Mouse (Mus musculus) midbrain, postnatal 0 days (tissue): ENCODE measurements around the gene Rbpjl. TPM values are rescaled to one million over a fixed set of nuclear protein-coding genes. Genes with fewer than 3 reads are reported as not detected.

Source experiments
- ATAC-seq: fragments of 200-750 bp; cut with Nextera tagmentation; 2 replicates; pipeline ENCODE4 v1.8.0; 2017; ENCODE audit warnings: moderate number of reproducible peaks, mild to moderate bottlenecking, moderate TSS enrichment, moderate library complexity; ENCODE audit not compliant: low FRiP score
- DNase-seq: peaks from one replicate; pipeline ENCODE4 v3.0.0-alpha.2; 2015; ENCODE audit warnings: low spot score
- H3K27ac ChIP-seq: fragments of 300-500 bp; sonication (generic); 2 replicates; pipeline ENCODE4 v1.5.1; 2014; ENCODE audit warnings: low read depth, mild to moderate bottlenecking, low read length, mixed read lengths
- H3K27me3 ChIP-seq: fragments of 300-500 bp; sonication (generic); 2 replicates; pipeline ENCODE4 v1.6.1; 2014; ENCODE audit warnings: low read length, control low read depth, mixed read lengths; ENCODE audit not compliant: insufficient read depth
- H3K36me3 ChIP-seq: fragments of 300-500 bp; sonication (generic); 2 replicates; pipeline ENCODE4 v1.6.1; 2014; ENCODE audit warnings: low read length, control low read depth, mixed read lengths; ENCODE audit not compliant: insufficient read depth
- H3K4me1 ChIP-seq: fragments of 300-500 bp; sonication (generic); 2 replicates; pipeline ENCODE4 v1.6.1; 2014; ENCODE audit warnings: mild to moderate bottlenecking, control low read depth, antibody characterized with exemption, low read length, mixed read lengths; ENCODE audit not compliant: insufficient read depth
- H3K4me2 ChIP-seq: fragments of 300-500 bp; sonication (generic); 2 replicates; pipeline ENCODE4 v1.6.1; 2014; ENCODE audit warnings: low read depth, mild to moderate bottlenecking, low read length, mixed read lengths; ENCODE audit not compliant: poor library complexity, severe bottlenecking
- H3K4me3 ChIP-seq: fragments of 300-500 bp; sonication (generic); 2 replicates; pipeline ENCODE4 v1.5.1; 2014; ENCODE audit warnings: low read depth, mild to moderate bottlenecking, low read length, moderate library complexity
- H3K9ac ChIP-seq: fragments of 300-500 bp; sonication (generic); replicated peaks from 2 replicates; pipeline ENCODE4 v1.6.1; 2014; ENCODE audit warnings: mild to moderate bottlenecking, low read length, moderate library complexity, mixed read lengths; ENCODE audit not compliant: poor library complexity, severe bottlenecking
- H3K9me3 ChIP-seq: fragments of 300-500 bp; sonication (generic); 2 replicates; pipeline ENCODE4 v1.6.1; 2016; ENCODE audit warnings: low read length, control low read depth
- CTCF ChIP-seq: IDR thresholded peaks from 2 replicates; pipeline ENCODE4 v1.5.1; 2016; ENCODE audit warnings: antibody characterized with exemption, mild to moderate bottlenecking
- WGBS: fragments of 180-500 bp; shearing (Covaris S2); extraction: QIAGEN DNeasy Blood & Tissue Kit; methylation state at CpG from one replicate; pipeline ENCODE4 v1.1.7; 2014; 5-methylcytosine and 5-hydroxymethylcytosine counted together
- polyA plus RNA-seq: library from polyadenylated mRNA; unstranded; fragments of >200 nt; fragmentation: Nextera tagmentation; extraction: Ambion mirVana; gene quantifications from 2 replicates; pipeline ENCODE4 v1.2.1, GENCODE M21; 2015
- total RNA-seq: library from RNA; depleted of rRNA; stranded (reverse); fragments of >200 nt; gene quantifications from 2 replicates; pipeline ENCODE4 v1.2.3, GENCODE M21; 2014

Rbpjl gene
- total and polyA plus RNA-seq, 2 experiments from 2014 or later = 0.04 to 0.77 TPM

DNA sequence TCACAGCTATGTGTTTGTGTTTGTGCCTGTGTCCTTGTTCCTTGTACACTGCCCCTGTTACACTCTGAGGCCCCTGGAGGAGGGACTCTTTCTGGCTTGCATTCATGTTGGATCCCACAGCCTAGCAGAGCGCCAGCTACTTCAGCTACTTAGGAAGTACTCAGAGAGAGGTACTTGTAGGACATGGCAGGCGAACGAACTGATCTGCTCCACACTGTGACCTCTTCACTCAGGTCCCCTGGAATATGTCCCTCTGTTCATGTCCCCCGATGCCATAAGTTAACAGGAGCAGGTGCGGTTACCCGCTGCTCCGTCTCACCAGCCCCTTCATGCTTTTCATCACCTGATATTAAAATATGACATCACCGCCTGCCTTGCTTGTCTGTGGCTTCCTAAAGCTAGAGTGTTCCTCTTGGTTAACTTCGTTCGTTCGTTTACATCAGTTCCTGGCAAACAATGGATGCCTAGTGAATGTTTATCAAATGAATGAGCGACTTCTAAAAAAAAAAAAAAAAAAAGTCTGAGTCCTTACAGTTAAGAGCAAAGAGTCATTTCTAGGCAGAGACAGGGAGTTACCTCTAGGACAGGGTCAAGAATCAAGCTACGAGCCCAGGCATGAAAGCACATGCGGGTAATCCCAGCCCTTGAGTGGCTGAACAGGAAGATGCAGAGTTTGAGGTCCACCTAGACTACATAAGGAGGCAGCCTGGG, 50.3 kb downstream of the Rbpjl start:
- no peak overlapping the region for H3K4me3 ChIP-seq
- no peaks in the 10 kb centered on the region for H3K27me3 ChIP-seq
- DNase-seq (no peak), ATAC-seq (no peak)
- no peaks in the 10 kb centered on the region for H3K36me3 ChIP-seq
- no peaks in the 10 kb centered on the region for H3K4me1 ChIP-seq
- no peak for TF ChIP-seq CTCF
- no peak overlapping the region for H3K9ac ChIP-seq
- H3K9me3 ChIP-seq = 0 out of 2 replicates have a peak, but pooled peaks cover 4% of the 10 kb centered on the region
- WGBS = 87% methylated on average over 14 of the region's 14 CpGs
- H3K4me2 ChIP-seq = no peak overlapping the region
- H3K27ac ChIP-seq = no peak overlapping the region

DNA sequence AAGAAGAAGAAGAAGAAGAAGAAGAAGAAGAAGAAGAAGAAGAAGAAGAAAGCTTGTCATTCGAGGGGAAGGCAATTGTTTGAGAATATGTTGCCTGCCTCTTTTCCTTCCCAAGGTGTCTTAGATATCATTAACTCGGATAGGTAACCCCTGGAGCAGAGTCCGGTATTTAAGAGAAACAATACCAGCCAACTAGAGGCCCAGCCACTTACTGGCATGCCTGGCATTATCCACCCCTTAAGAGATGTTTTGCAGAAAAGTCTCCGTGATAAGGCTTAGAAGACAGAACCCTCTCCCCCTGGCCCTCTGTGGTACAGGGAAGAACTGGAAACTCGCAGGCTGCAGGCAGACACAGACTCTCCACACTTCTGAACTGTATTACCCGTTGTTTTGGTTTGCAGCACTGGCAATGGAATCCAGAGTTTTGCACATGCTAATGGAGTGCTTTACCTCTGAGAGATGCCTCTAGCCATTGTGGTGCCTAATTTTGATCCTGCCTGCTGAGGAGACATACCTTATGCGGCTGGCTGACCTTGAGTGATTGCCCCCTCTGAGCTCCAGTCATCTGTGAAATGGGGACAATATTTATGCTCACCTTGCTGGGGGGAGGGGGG, 51.1 kb downstream of the Rbpjl start:
- Histone ChIP-seq H3K36me3 (no peaks in the 10 kb centered on the region), H3K4me1 (no peaks in the 10 kb centered on the region), H3K9ac (no peak overlapping the region), H3K4me3 (no peak overlapping the region), H3K27ac (no peak overlapping the region), H3K27me3 (no peaks in the 10 kb centered on the region), H3K9me3 (0 out of 2 replicates have a peak, but pooled peaks cover 4% of the 10 kb centered on the region), H3K4me2 (no peak overlapping the region)
- DNase-seq = no peak
- 76% methylated on average over 7 of the region's 7 CpGs for WGBS
- no peak for ATAC-seq
- TF ChIP-seq CTCF = no peak

DNA sequence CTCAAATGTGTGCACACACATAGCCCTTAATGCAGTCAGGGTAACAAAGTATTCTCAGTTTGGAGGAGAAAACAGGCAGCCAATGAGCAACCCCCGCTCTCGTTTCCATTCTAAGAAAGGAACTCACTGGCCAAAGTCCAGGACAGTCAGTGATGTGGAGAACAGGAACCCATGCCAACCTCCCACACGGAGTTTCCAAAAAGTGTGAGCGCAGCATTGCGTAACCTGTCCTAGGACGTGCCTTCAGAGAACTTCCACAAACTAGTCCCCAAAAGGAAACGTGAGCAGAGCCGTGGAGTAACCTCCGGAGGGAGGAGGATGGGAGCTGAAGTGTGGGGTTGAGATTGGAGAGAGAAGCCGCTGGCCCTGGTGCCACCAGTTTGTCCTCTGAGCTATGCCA, 51.9 kb downstream of the Rbpjl start:
- Histone ChIP-seq H3K9ac (no peak overlapping the region), H3K9me3 (0 out of 2 replicates have a peak, but pooled peaks cover 4% of the 10 kb centered on the region), H3K36me3 (no peaks in the 10 kb centered on the region), H3K27ac (no peak overlapping the region), H3K4me2 (no peak overlapping the region), H3K4me1 (no peaks in the 10 kb centered on the region), H3K27me3 (no peaks in the 10 kb centered on the region), H3K4me3 (no peak overlapping the region)
- DNase-seq (no peak), ATAC-seq (no peak)
- no peak for TF ChIP-seq CTCF
- 87% methylated on average over 10 of the region's 10 CpGs for WGBS

DNA sequence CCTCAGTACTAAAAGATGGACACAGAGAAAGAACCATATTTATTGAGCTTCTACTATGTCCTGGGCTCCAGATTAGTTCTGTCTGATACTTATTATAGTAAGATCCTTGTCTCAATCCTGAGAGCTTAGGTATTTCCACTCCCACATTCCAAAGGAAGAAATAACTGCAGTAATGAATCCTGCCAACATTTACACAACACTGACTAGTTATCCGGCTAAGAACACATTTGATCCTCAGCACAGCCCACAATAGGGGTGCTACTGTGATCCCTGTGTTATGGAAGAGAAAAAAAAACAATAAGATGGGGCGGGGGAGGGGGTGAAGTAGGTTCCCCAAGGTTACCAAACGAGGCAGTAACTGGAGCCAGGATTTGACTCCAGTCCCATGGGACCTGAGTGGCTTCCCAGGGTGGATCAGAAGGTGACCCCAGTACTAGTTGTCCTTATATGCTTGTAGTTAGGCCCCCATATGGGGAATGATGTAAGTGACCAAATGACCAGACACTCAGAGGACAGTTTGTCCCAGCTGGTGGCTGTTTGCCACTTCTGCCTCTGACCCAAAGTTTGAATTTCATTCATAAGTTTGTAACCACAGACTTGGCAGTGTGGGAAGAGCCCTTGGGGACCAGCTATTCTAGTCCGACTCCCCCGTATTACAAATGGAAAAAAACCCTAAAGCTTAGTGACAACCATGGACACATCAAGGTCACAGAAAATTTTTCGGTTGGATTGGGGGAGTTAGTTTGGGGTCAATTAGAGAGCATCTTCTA, 52.7 kb downstream of the Rbpjl start:
- H3K27ac ChIP-seq = no peak overlapping the region
- DNase-seq = no peak
- H3K4me1 ChIP-seq = no peaks in the 10 kb centered on the region
- H3K4me3 ChIP-seq = no peak overlapping the region
- no peak overlapping the region for H3K4me2 ChIP-seq
- H3K9ac ChIP-seq = no peak overlapping the region
- no peaks in the 10 kb centered on the region for H3K36me3 ChIP-seq
- TF ChIP-seq CTCF = no peak
- H3K27me3 ChIP-seq = no peaks in the 10 kb centered on the region
- no peaks in the 10 kb centered on the region for H3K9me3 ChIP-seq
- WGBS = 65% methylated on average over 6 of the region's 6 CpGs
- no peak for ATAC-seq

DNA sequence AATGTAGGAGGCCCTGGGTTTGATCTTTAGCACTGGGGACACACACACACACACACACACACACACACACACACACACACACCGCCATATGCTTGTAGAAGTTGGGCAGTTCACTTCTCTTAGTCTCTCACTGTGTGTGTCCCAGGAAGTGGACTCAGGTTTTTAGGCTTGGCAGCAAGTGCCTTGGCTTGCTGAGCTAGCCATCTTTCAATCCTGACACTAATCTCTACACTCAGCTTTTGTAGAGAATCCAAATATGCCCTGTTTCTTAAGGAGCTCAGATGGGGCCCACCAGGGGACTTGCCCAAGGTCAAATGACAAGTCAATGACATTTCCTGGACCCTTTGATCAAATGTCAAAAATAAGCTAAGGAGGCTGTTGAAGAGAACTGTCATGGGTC, 53.5 kb downstream of the Rbpjl start:
- H3K27me3 ChIP-seq = no peaks in the 10 kb centered on the region
- no peak for ATAC-seq
- H3K4me1 ChIP-seq = no peaks in the 10 kb centered on the region
- H3K4me3 ChIP-seq = no peak overlapping the region
- H3K9me3 ChIP-seq = no peaks in the 10 kb centered on the region
- 73% methylated on average over 1 of the region's 1 CpGs for WGBS
- no peak overlapping the region for H3K27ac ChIP-seq
- peak overlapping the region; percentile 35; the same call in 1 of the 2 replicates for H3K4me2 ChIP-seq
- DNase-seq = no peak
- H3K36me3 ChIP-seq = no peaks in the 10 kb centered on the region
- TF ChIP-seq CTCF = no peak
- no peak overlapping the region; the same call in 1 of the 2 replicates for H3K9ac ChIP-seq

DNA sequence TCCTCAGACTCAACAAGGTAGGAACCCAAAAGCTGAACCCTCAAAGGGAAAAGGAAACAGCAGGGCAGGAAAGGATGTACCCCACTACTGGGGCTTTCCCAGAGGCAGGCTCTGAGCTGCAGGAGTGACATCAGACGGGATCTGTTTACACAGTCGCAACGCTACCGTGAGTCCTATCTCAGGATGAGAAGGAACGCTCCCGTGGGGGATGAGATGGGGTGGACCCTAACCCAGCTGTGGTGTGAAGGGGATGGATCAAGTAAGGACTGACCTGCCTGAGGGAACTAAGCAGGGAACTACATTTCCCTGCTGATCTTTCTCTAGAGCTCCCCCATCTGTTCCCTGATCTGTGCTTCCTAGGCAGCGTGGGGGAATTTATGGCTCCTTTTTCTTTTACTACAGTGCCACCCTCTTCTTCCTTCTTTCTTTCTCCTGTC, 53.9 kb downstream of the Rbpjl start, which contains the start of gene Sys1:
Gene Sys1, plus strand, starts transcription at position 101 of the 437 bp plus-strand sequence.
- DNase-seq = no peak
- no peak within 1 kb of the TSS; the same call in 1 of the 2 replicates for H3K4me3 ChIP-seq
- H3K27me3 ChIP-seq = no peaks in the 10 kb centered on the region
- ATAC-seq = no peak
- H3K27ac ChIP-seq = no peak within 1 kb of the TSS
- 0 out of 2 replicates have a peak, but pooled peaks cover 1% of the 10 kb centered on the region for H3K4me1 ChIP-seq
- no peak within 1 kb of the TSS; the same call in 1 of the 2 replicates for H3K9ac ChIP-seq
- peak; percentile 47 for TF ChIP-seq CTCF
- H3K36me3 ChIP-seq = no peaks in the 10 kb centered on the region
- WGBS = 4% methylated on average over 7 of the region's 7 CpGs
- peak within 1 kb of the TSS; percentile 35 for H3K4me2 ChIP-seq
- H3K9me3 ChIP-seq = no peaks in the 10 kb centered on the region
